Mouse (Mus musculus) heart, adult 2 months (tissue): Measurements from ENCODE around the gene Lamp1.

ENCODE experiments used
- CTCF ChIP-seq: fragments of 200-600 bp; IDR thresholded peaks from 2 replicates; pipeline ENCODE4 v1.8.1; 2022; ENCODE audit warnings: antibody characterized with exemption, mild to moderate bottlenecking, moderate library complexity
- EP300 ChIP-seq: fragments of 200-500 bp; IDR thresholded peaks from 2 replicates; pipeline ENCODE4 v1.6.1; 2011; ENCODE audit warnings: low read depth, low read length, control low read depth; ENCODE audit not compliant: insufficient read depth
- POLR2A ChIP-seq: fragments of 200-500 bp; IDR thresholded peaks from 2 replicates; pipeline ENCODE4 v1.6.1; 2011; ENCODE audit warnings: mild to moderate bottlenecking, low read depth, low read length, control low read depth; ENCODE audit not compliant: insufficient read depth

DNA sequence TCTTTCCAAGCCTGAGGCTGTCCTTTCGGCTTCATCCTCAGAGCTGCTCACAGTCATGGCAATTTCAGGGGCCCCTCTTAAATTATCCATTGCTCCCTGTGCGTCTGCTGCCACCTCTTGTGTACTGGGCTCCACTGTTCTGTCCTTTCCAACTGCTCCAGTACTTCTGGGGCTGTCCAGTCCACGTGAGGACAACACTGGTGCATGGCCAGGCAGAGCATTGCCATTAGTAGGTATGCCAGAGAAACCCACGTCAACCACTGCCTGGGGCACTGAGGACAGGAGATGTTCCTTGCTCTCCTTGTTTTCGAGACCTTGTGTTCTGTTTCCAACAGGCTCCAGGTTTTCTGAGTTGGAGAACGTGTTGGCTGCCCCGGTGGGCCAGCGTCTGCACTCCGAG is 65.5 kb downstream of the Lamp1 start:
- TF ChIP-seq POLR2A, result no peak
- TF ChIP-seq CTCF, result no peak
- peak; percentile 72 for TF ChIP-seq EP300
